Mouse (Mus musculus) thymus, postnatal 14 days (tissue): ENCODE results near the gene Cgrrf1.
"Not testable (repeated sequence)": the region's sequence is repeated elsewhere in the genome, so short reads cannot be mapped to it uniquely, and the experiment has no call there.

Experiments used
- DNase-seq: peaks from one replicate; pipeline ENCODE4 v3.0.0; 2021

The Cgrrf1 gene

DNA sequence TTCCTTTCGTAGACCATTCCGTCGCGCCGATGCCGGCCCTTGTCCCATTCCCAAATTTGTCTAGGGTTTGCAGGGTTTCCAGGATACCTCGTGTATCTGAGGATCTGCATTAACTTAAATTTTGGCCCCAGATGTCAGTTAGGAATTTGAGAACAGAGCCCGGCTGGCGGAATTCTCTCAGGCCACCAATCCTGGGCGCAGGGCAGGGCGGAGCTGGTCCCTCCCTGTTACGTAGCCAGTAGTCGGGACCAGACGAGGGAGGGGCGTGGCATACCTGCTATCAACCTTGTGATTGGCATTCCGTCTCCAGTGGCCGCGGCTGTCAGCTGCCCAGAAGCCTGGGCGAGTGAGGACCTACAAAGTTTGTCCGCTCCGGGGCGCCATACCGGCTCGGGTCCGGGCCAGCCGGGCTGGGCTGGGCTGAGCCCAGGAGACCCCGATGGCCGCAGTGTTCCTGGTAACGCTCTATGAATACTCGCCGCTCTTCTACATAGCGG lies at the start of gene Cgrrf1:
Cgrrf1 (plus strand) TSS at position 289 of the 497 bp plus-strand sequence.
- DNase-seq = peak; percentile 87

DNA sequence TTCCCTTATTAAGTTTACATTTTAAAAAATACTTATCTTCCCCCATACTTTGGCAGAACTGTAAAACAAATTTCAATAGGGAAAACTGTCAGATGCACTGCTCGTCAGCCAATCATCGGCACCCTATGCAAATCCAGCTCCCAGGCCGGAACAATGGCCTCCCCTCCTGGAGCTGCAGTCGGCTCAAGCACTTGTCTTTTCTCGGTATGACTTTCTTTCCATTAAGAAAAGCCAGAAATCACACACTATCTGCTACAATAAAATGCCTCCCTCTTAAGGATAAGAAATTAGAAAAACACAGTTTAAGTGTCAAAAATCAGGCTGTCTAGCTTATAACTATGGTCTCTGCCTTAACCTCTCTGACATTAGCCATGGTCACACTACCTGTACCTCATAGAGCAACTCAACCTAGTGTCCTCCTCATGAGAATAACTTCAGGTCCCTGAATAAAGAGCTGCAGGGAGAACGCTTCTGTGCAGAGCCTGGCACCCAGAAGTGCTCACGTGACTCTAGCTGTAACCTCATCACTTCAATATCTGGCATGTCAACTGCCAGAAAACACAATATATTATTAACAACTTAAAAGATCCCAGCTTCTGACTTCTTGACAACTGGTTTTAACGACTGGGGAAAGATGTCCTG lies 49.6 kb upstream of the Cgrrf1 start:
- DNase-seq = no peak

DNA sequence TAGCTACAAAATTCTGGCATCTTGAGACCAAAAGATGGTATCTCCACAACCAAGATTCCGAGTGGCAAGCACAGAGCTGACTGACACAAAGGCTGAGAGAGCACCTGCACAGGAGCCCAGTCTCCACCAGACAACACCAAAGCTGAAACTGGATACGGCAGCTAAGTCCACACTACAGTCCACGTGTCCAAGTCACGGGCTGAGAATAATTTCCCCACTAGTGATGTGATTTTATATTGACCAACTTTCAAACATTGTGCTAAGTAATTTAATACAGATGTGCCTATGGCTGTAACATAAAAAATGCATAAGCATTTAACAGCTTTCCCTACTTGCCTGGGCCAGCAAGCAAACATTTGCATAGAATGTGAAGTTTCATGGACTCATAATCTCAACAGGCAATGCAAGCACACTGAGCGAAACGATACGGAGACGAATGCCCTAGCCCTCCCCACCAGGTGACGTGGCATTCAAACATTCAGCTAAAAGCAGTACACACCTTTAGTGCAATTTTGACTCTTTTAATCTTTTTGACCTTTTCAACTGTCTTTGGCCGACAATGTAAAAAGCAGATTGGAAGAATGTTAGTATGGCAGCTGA lies 48.5 kb upstream of the Cgrrf1 start:
- DNase-seq = no peak

DNA sequence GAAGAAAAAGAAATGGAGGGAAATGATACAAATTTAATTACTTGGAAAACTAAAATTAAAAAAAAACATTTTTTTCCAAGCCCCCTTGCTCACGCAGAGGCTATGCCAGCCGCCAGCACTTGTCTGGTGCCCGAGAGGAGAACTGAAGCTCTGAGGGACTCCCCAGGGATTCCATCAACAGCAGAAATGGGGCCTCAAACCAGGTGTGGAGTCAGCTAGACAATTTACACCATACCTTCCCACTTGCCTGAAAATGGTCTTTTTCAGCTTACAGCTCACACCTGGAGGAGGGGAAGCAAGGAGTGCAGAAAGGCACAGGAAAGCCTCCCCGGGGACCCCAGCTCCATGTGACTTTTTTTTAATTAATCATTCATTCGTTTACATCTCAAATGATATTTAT lies 46.7 kb upstream of the Cgrrf1 start:
- no peak for DNase-seq

DNA sequence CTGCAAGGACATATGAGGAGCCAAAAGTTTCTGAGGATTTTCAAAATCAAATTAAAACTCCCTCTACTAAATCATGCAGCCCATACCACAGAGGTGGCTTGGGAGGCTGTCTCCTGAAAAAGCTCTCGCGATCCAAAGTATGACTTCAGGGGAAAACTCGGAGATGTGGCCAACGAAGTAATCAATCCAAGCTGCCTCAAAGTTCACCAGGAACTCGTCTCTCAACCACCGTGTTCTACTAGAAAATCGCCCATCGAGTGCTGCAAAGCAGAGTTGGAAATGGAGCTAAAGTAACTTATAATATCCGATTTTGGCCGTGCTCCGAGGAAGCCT lies 44.5 kb upstream of the Cgrrf1 start:
- no peak for DNase-seq

DNA sequence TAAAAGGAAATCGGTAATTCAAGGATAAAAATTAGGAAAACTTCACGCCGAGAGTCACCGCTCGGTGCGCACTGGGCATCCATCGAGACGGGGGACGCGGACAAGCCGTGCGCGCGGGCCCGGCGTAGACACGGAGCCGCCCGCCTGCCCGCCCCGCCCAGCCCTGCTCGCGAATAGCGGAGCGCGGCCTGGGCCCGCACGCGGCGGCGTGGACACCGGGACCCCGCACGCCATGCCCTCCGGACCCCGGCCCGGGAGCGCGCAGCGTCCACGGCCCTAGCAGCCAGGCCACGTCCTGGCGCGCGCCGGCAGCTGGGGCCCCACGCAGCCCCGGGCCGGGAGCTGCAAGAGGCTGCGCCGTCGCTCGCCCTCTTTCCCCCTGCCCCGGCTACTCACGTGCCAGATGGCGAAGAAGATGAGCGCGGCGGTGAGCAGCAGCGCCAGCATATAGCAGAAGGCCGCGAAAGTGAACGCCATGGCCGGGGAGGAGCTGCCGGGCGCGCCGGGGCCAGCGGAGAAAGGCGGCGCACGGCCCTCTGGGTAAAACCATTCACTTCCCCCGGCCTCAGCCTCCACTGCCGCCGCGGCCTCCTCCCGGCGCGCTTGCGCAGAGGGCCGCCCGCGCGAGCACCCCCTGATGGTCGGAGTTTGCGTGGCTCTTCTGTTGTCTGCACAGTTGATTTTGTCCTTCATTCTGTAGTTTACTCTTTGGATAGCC lies 44.0 kb upstream of the Cgrrf1 start, which contains the start of gene Cnih1:
Cnih1 (minus strand) TSS at position 625 of the 718 bp plus-strand sequence.
- DNase-seq = peak; percentile 92

DNA sequence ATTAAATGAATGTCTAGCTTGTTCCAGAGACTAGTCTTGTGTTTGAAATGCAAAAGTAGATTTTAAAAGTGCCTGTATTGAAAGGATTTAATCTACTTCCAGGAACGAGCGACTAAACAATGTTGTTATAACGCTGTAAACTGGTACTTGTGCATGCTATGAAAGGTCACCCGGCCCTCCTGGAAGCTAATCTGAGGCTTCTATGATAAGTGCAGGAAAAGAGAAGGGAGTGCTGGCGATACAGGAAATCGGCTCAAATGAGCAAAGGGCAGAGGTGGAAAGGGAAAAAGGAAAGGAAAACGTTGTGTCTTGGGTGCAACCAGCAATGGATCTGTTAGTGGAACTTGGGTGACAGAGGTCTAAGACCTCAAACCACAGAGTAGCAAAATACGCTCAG lies 43.4 kb upstream of the Cgrrf1 start:
- peak; percentile 16 for DNase-seq

DNA sequence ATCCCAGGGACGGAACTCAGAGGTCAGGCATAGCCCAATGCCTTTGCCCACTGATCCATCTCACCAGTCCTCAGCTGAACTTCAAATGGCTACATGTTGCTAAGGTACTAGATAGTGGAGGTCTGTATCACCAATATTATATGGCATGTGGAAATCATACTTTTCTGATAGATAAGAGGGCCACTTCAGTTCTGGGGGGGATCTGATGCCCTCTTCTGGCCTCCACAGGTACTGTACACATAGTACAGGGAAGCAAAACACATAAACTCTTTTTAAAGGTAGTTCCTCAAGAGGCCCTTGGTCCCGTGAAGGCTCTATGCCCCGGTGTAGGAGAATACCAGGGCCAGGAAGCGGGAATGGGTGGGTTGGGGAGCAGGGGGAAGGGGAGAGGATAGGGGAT lies 41.6 kb upstream of the Cgrrf1 start:
- peak; percentile 46 for DNase-seq

DNA sequence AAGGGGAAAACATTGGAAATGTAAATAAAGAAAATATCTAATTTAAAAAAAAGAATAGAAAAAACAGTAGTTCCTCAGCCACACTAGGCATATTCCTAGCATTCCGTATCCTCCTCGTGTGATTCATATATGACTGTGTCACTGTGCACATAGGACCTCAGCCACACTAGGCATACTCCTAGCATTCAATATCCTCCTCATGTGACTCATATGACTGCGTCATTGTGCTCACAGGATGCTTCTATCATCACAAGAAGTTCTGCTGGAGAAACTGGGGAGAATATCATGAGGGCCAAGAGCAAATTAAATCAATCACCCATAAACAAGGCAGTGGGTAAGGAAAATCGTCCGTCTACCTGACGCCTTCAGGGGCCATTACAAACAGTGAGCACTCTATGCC lies 41.2 kb upstream of the Cgrrf1 start:
- no peak for DNase-seq

DNA sequence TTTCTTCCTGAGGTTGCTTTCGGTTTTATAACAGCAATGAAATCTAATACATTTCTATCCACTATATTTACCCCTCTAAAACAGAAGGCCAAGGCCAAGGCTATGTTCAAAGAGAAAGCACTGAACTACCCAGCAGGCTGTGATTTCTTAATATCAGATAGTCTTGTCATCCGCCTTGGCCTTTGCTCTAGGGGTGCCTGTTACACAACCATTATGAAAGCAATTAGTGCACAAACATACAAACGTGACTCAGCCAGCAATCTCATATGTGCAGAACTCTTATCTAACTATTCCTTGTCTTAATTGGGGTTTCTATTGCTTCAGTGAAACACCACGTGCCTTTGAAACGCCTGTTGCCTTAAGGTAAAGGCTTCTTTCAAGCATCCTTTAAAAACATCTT lies 37.8 kb upstream of the Cgrrf1 start:
- no peak for DNase-seq

DNA sequence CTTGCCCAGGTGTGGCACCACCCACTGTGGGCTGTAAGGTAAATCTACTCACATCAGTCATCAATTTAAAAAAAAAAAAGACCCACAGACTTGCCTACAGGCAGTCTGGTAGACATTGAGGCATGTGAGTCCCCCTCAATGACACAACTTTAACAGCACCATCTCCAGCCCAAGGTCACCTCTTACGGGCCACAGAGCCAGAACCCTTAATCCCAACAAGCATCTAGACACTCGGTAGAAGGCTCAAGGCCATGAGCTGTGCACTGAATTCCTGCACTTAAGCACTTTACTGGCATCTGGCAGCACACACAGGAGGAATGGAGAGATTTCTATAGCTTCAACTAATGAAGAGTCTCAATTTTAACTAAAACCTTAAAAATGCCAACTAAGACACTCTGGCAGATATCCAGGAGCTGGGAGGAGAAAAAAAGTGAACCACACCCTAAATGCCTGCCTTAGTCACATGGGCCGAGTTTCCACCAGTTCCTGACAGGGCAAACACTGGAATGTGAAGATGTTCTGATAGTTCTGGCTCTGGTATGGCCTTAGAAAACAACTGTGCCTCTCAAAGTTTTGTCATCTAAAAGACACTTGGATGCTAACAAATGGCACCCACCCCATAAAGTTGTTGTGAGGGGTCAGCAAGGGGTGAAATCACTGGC lies 31.1 kb upstream of the Cgrrf1 start:
- no peak for DNase-seq

DNA sequence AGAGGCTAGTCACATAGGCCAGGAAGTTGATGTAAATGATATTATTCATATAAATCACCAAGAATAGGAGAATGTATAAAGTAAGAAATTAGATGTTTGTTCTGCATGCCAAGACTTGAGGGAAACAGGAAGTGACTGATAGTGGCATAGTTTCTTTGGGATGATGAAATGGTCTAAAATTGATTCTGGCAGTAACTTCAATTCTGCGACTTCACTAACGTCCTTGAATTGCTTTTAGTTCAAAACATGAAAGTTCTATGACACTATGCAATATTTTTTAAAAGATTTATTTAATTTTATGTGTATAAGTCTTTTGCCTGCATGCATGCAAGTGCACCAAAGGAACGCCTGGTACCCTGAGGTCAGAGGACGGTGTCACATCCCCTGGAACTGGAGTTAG lies 28.7 kb upstream of the Cgrrf1 start:
- DNase-seq = no peak

DNA sequence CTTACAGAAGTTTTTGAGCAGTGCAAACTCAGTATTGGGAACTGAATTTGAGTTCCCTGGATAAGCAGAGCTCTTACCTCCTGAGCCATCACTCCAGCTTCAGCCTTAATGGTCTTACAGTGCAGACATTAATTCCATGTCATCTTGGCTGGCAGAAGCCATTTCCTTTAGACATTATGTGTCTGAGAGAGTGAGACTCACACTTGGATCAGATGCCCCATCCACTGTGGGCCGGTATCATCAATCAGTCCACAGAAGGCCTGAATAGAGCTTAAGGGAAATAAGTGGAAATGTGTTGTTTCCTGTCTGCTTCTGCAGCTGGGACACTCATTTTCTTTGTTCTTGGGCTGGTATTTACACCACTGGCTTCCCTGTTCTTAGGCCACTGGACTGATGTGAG lies 28.1 kb upstream of the Cgrrf1 start:
- no peak for DNase-seq

DNA sequence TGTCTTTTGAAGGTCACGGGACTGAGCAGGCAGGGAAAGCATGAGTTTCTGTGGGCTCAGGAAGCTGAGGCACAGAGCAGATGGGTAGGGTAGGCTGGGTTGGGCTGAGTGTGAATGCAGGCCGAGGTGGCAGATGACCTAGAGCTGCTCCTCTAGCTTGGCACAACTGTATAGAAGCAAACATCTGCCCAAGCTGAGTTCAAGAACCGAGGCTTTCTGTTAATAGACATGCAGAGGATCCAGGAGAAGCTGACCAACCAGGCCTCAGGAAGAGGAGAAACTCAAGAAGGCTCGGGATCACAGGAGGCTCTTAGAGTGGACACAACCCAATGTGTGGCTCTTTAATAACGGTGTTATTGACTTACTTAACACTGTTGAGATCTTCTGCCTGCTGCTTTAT lies 25.7 kb upstream of the Cgrrf1 start:
- no peak for DNase-seq

DNA sequence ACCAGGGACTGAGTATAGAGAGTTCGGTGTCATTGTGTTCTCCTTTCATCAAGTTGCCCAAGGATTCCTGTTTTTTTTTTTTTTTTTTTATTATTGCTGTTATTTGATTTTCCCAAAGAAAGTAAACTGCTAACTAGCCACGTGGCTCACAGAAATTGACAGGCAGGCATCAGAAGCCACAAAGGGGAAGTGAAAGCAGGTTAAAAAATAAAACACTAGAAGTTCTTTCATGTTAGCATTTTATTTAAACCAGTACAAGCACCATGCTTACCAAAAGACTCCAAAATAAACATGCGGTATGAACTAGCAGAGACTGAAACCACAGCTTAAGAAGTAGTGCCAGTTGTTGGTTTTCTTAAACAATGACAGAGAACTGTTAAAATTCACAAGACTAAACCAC lies 24.0 kb upstream of the Cgrrf1 start:
- DNase-seq = no peak

DNA sequence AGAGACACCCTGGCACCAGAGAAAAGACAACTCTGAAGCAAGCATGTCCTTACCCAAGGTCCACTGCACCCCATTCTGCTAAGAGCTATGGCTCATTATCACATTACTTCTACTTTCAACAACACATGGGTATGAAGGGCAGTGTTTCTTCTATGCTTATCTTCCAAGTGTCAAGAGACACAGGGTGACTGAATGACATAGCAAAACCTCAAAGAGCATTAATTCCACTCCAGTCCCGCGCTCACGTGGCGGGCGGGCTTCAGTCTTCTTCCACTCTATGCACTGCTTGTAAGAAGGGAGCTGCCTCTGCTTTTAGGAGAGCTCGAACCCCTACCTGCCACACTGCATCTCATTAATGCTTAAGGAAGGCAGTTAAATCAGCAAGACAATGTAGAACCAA lies 16.3 kb upstream of the Cgrrf1 start:
- DNase-seq = no peak

DNA sequence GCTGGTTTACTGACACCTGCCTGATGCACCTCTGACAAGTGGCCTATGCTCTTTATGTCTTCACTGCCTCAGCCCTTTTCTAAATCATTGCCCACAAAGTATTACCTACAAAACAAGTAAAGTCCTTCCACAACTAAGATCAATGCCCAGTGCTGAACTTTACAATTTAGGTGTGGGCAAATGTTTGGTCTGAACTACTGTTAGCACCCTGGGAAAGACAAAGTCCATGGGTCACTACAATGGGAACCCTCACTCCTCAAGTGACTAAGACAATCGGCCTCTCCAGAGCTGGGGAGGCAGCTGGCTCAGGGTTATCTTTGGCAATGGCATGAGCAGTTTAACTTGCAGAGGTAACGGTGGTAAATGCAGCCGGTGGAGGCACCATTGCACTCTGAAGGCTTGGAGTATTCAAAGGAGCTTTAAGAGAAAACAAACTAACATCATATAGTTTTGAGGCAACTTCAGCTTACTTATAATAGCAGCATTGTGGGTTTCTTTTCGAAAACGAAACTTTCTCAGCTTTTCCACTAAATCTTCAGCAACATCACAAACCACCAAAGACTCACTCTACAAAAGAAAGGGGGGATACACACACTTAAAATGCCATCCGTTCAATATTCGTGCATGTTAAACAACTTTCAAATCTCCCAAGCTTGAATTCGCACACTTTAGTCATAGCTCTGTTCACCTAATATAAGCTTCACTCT lies 14.9 kb upstream of the Cgrrf1 start:
- DNase-seq = no peak

DNA sequence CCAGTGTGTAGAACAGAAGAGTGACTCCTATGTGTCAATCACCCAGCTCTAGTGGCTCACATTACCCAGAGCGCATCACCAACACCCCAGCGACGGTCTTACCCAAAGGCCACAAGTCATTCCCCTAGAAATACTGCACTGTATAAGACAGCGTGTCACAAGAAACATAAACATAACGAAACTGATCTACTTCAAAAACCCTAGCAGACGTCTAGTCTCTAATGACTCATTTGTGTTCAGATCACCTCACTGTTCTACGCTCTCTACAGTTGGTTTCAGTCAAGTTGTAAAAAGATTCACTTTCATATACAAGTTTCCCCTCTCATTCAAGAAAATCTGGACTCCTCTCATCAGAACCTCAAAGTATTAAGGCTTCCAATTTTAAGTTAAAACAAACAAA lies 13.2 kb upstream of the Cgrrf1 start:
- DNase-seq = no peak

DNA sequence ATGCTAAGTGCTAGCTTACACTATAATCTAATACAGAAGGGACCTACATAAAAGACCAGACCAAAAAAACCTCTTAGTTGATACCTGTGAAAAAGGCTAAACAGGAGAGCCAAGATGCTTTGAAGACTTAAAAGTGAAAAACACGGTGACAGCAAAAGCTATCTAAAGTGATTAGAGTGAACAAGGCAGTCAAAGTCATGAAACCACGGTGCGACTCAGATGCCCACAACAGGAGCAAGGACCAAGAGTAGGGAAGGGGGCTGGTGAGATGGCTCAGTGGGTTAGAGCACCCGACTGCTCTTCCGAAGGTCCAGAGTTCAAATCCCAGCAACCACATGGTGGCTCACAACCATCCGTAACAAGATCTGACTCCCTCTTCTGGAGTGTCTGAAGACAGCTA lies 12.0 kb upstream of the Cgrrf1 start:
- not testable (repeated sequence) for DNase-seq

DNA sequence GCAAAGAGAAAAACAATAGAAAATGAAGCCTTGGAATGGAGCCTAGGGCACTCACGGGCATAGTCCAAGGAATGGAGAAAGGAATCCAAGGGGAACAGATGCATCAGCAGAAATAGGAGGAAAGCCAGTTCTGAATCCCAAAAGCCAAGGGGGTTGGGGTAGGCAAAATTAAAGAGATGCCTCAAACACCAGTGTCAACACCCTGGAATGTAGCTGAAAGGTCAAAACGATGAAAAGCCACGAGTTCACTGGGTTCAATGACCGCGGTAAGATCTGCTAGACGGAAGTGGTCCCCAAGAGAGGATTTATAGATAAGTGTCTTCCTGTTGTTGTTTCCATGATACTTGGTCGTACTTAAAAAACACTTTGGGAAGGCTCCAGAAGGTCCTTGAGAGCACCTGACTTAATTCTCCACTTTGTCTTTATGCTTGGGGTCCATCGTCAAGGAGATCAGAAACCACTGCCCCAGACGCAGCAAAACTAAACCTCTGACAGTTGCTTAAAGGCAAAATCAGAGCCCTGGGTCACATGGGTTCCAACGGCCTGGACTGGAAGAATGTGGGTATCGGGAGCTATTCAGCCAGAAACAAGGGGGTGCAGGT lies 10.6 kb upstream of the Cgrrf1 start:
- DNase-seq = peak; percentile 15

DNA sequence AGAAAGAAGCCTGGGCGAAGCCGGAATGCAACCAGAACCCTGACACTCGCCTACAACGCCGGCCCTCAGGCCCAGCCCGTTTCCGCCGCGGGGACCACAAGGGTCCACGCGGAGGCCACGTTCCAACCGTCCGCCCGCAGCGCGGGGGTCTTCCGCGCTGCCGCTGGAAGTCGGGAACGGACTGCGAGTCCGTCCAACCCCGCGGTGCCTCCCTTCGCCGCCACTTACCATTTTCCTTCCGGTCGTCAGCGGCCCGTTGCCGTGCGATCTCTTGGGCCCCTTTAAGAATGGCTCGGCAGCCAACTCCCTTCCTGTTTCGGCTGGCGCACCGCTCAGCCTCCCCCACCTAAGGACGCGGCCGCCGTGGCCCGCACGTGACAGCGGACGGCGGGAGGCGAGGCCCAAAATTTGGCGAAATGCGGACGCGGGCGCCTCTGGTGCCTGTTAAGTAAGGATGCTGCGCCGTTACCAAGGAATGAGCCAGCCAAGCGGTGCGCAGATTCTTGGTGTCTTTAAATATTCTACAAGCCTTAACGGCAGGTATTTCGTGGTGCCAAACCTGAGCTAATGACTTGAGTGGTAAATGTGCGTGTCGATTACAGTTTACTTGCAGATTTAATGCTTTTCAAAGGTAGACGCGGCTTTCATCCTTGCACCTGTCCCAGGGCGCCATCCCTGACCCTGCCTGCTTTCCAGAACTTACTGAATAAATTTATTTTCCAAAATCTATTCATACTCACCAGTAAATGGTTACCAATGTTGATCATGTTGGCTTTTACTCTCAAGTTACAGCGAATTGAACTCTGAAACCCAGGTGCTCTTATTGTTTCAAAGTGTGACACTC lies 9.8 kb upstream of the Cgrrf1 start, which contains the start of gene Gmfb:
Gmfb (minus strand) TSS at position 370 of the 844 bp plus-strand sequence.
- DNase-seq = peak; percentile 96

DNA sequence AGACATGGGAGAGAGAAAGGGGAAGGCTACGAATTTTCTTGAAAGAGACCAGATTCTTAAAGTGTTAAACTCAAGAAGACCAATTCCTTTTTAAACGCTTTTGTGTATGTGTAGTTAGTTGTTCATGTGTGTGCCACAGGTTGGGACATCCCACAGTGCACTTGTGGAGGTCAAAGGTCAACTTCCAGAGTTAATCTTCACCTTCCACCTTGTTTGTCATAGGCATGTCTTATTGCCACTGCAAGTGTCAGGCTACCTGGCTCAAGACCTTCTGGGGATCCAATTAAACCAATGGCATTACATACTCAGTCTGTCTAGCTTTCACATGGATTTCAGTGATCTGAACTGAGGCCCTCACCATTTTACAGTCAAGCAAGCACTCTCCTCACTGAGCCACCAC lies 7.9 kb upstream of the Cgrrf1 start:
- no peak for DNase-seq
